Mouse (Mus musculus) lung, postnatal 4 days (tissue): ENCODE measurements around the gene Slc12a7.

ENCODE experiments used
- DNase-seq, 2 experiments: peaks; one replicate each; pipeline ENCODE4 v3.0.0; 2021

The Slc12a7 gene

DNA sequence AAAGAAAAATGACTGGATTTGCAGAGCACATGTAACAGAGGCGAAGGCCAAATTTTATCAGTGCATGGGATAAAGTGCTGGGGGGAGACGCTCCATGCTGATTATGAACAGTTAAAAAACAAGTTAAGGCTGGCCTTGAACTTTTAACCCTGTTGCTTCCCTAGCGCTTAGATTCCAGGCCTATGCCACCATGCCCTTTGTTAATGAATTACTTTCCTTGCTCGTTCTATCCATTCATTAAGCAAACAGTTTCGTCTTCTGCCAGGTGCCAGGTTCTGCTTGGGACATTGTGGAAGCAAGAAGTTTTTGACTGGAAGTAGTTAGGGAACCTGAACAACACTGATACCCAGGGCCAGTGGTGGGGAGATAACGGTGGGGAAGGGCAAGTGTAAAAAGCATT lies 90.8 kb downstream of the Slc12a7 start:
- no peak for DNase-seq

- DNase-seq = no peak
Observed at GRCm38 (mm10) chr13:73827243-73827642, 94.3 kb downstream of the Slc12a7 start.

DNA sequence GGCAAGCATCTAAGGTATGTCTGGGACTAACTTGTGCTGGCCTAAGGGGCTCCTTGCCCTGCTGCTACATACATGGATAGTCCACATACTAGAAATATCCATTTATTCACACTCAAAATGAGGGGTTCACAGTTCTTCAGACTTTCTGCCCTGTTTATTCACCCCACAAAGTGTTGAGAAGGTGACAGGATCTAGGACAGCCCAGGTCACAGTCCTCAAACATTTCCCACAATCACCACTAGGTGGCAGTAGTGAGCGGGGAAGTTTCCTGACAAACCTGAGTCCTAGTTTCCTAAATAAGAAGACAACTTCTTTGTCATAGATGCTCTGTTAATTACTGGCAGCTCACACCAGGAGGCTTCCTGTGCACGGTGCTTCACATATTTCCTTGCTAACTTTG lies 98.6 kb downstream of the Slc12a7 start:
- peak in 1 of 2 experiments; percentile 65 for DNase-seq

GRCm38 (mm10) chr13:73833809-73834208 lies 100.9 kb downstream of the Slc12a7 start:
- DNase-seq = no peak

DNA sequence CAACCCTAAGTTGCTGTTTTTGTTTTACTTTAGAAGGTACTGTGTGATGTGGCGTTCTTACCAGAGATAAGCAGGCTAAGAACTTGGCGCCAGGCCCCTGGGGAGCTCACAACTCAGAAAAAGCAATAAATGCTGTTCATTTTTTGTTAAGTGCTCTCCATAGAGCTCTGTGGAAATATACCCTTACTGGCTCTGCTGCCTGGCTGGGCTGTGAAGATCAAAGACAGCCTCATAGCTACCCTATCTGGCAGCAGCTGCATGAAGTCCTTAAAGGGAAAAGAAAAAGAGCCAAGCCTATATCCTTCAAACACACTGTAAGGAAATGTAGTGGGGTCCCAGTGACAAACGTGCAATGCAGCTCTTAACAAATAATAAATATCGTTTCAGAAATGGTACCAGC lies 102.9 kb downstream of the Slc12a7 start:
- no peak for DNase-seq

- DNase-seq = no peak
Observed at GRCm38 (mm10) chr13:73836491-73836890, 103.6 kb downstream of the Slc12a7 start.

DNA sequence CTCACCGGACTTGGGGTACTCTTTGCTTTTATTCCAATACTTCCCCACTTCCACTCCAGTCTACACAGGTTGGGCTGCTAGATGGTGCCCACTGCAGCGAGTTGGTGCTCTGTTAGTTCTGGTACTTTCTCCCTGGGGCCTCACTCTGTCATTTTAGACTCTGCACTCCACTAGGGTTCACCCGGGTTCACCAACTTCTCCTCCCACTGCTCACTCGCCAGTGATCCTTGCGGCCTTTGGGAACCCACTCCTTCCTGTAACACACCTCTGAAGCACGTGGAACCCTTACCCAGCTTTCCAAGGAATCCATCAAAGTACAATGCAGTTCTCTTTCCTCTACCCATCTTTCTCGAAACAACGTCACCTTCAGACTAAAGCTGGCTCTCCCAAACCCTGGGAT lies 104.8 kb downstream of the Slc12a7 start:
- no peak for DNase-seq

GRCm38 (mm10) chr13:73839137-73839548 lies 106.2 kb downstream of the Slc12a7 start:
- DNase-seq = no peak

- no peak for DNase-seq
Observed at GRCm38 (mm10) chr13:73839740-73840139, 106.8 kb downstream of the Slc12a7 start.

DNA sequence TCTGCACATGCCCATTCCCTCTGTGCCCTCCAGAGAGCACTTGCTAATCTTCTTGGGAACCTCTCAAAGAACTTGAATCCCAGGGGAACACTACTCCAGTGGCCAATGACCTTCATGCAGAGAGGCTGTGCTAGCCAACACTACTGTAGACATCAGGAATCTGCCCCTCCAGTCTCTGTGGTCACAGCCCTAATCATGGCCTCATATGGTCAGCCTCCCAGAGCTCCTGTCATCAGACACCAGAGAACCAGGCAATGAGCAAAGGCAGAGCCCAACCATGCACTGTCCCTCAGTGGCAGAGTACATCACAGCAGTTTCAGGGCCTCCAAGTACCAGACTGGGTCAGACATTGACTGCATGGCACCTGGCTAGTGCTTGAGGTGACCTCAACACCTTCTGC lies 109.8 kb downstream of the Slc12a7 start:
- DNase-seq = no peak

- peak; percentile 28 to 46 for DNase-seq
Observed at GRCm38 (mm10) chr13:73846589-73847464, 113.9 kb downstream of the Slc12a7 start.

DNA sequence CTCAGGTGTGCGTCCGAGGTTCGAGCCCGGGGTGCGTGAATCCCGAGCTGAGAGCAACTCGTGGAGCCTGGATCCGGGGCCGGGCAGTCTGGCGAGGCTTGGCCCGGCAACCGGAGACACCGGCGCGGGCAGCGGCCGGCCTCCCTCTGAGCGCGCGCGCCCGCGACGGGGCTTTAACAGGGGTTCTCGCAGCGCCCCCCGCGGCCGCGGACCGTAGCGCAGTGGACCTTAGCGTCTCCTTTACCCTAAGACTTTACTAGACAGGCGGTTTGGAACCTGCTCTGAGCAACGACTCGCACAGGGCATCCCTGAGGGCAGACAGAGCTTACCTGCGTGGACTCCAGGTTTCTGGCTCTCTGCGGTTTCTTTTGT lies 114.6 kb downstream of the Slc12a7 start, which contains the start of gene Nkd2:
TSS of gene Nkd2 (minus strand) at position 167 of the 372 bp plus-strand sequence.
- DNase-seq = peak; percentile 86 to 88
